Mouse (Mus musculus) neural tube, embryonic 14.5 days (tissue): ENCODE measurements around the gene Tcea2. TPM values are rescaled to one million over a fixed set of nuclear protein-coding genes. Genes with fewer than 3 reads are reported as not detected.
A peak's percentile ranks its signal among the peaks of the same experiment; 100 is the strongest.

ENCODE experiments used
- ATAC-seq: fragments of 200-750 bp; cut with Nextera tagmentation; 2 replicates; pipeline ENCODE4 v1.8.0; 2017; ENCODE audit warnings: low read depth, mild to moderate bottlenecking, moderate TSS enrichment, moderate library complexity
- H3K27ac ChIP-seq: fragments of 300-500 bp; sonication (generic); 2 replicates; pipeline ENCODE4 v1.5.1; 2014; ENCODE audit warnings: low read depth, mild to moderate bottlenecking, control low read depth, low read length, moderate library complexity, mixed read lengths
- H3K27me3 ChIP-seq: fragments of 300-500 bp; sonication (generic); 2 replicates; pipeline ENCODE4 v1.6.1; 2014; ENCODE audit warnings: low read length; ENCODE audit not compliant: control insufficient read depth, insufficient read depth
- H3K36me3 ChIP-seq: fragments of 300-500 bp; sonication (generic); 2 replicates; pipeline ENCODE4 v1.6.1; 2014; ENCODE audit warnings: low read length, mixed read lengths; ENCODE audit not compliant: control insufficient read depth, insufficient read depth
- H3K4me1 ChIP-seq: fragments of 300-500 bp; sonication (generic); 2 replicates; pipeline ENCODE4 v1.6.1; 2014; ENCODE audit warnings: low read length; ENCODE audit not compliant: control insufficient read depth, insufficient read depth
- H3K4me2 ChIP-seq: fragments of 300-500 bp; sonication (generic); 2 replicates; pipeline ENCODE4 v1.6.1; 2014; ENCODE audit warnings: mild to moderate bottlenecking, low read depth, low read length, control low read depth
- H3K4me3 ChIP-seq: fragments of 300-500 bp; sonication (generic); 2 replicates; pipeline ENCODE4 v1.5.1; 2014; ENCODE audit warnings: low read depth, low read length, control low read depth, mixed read lengths
- H3K9ac ChIP-seq: fragments of 300-500 bp; sonication (generic); replicated peaks from 2 replicates; pipeline ENCODE4 v1.6.1; 2014; ENCODE audit warnings: low read depth, mild to moderate bottlenecking, control low read depth, low read length, mixed read lengths
- H3K9me3 ChIP-seq: fragments of 300-500 bp; sonication (generic); 2 replicates; pipeline ENCODE4 v1.6.1; 2016; ENCODE audit warnings: low read length; ENCODE audit not compliant: control insufficient read depth
- WGBS: fragments of 180-500 bp; shearing (Covaris S2); extraction: QIAGEN DNeasy Blood & Tissue Kit; methylation state at CpG from one replicate; pipeline ENCODE4 v1.1.7; 2014; 5-methylcytosine and 5-hydroxymethylcytosine counted together
- polyA plus RNA-seq: library from polyadenylated mRNA; unstranded; fragments of >200 nt; fragmentation: Nextera tagmentation; extraction: Ambion mirVana; gene quantifications from 2 replicates; pipeline ENCODE4 v1.2.1, GENCODE M21; 2014

Gene Tcea2
- polyA plus RNA-seq, 1 experiment from 2014 or later = 54.8 TPM

DNA sequence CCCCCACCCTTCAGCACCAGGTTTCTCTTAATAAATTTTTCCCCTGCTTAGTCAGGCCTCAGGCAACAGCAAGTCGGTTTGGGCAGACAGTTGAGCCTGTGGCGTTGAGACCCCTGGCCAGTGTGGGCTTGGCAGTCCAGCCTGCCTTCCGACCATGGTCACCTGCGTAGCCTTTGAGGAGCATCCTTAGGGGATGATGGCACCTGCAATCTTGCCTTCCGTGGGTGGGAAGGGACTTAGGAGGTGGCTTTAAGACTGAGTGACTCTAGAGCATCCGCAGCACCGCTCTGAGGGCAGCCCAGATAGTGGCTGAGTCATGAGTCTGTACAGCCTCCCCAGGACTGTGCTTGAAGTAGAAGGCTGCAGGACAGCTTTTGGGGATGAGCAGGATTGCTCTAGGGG is 607 bp downstream of the Tcea2 start:
- peak overlapping the region; percentile 61 for H3K4me3 ChIP-seq
- peak overlapping the region; percentile 60; the same call in 1 of the 2 replicates for H3K27ac ChIP-seq
- H3K9me3 ChIP-seq = no peaks in the 10 kb centered on the region
- peaks cover 9% of the 10 kb centered on the region for H3K4me1 ChIP-seq
- peak; percentile 44 for ATAC-seq
- H3K9ac ChIP-seq = peak overlapping the region; percentile 84
- 22% methylated on average over 7 of the region's 7 CpGs for WGBS
- H3K4me2 ChIP-seq = peak overlapping the region; percentile 94
- H3K36me3 ChIP-seq = no peaks in the 10 kb centered on the region
- no peaks in the 10 kb centered on the region for H3K27me3 ChIP-seq

GRCm38 (mm10) chr2:181681978-181682377 is 1.9 kb downstream of the Tcea2 start:
- Histone ChIP-seq H3K36me3 (peaks cover 9% of the 10 kb centered on the region; the same call in 1 of the 2 replicates), H3K27ac (no peak overlapping the region), H3K9me3 (no peaks in the 10 kb centered on the region), H3K9ac (no peak overlapping the region), H3K4me3 (no peak overlapping the region), H3K4me2 (no peak overlapping the region), H3K27me3 (no peaks in the 10 kb centered on the region), H3K4me1 (peaks cover 9% of the 10 kb centered on the region)
- 89% methylated on average over 1 of the region's 1 CpGs for WGBS
- no peak for ATAC-seq

DNA sequence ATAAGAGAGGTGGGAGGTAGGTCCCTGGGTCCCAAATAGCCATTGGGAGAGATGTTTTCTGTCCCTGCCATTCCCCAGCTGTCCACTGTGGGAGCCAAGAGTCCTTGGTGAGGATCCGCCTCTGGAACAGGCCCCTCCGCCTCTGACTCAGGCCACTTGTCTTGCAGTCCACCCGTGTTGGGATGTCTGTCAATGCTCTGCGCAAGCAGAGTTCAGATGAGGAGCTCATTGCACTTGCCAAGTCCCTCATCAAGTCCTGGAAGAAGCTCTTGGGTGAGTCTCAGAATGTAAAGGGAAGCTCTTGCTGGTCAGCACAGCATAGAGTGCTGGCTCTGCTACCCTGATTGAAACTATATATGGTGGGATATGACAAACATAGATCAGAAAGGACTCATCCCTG is 3.3 kb downstream of the Tcea2 start:
- Histone ChIP-seq H3K9me3 (no peaks in the 10 kb centered on the region), H3K4me3 (no peak overlapping the region), H3K27me3 (no peaks in the 10 kb centered on the region), H3K36me3 (peaks cover 16% of the 10 kb centered on the region; the same call in 1 of the 2 replicates), H3K4me1 (peaks cover 9% of the 10 kb centered on the region), H3K4me2 (no peak overlapping the region), H3K9ac (no peak overlapping the region), H3K27ac (no peak overlapping the region)
- 80% methylated on average over 4 of the region's 4 CpGs for WGBS
- ATAC-seq = no peak

- Histone ChIP-seq H3K27ac (no peak overlapping the region), H3K27me3 (no peaks in the 10 kb centered on the region), H3K4me3 (no peak overlapping the region), H3K36me3 (peaks cover 27% of the 10 kb centered on the region; the same call in 1 of the 2 replicates), H3K9ac (no peak overlapping the region), H3K4me1 (peaks cover 5% of the 10 kb centered on the region), H3K4me2 (no peak overlapping the region), H3K9me3 (no peaks in the 10 kb centered on the region)
- no peak for ATAC-seq
- 97% methylated on average over 1 of the region's 1 CpGs for WGBS
Observed at GRCm38 (mm10) chr2:181684713-181685112, 4.6 kb downstream of the Tcea2 start.

- no peak overlapping the region for H3K9ac ChIP-seq
- H3K9me3 ChIP-seq = no peaks in the 10 kb centered on the region
- no peak overlapping the region for H3K4me3 ChIP-seq
- no peak overlapping the region for H3K4me2 ChIP-seq
- peaks cover 27% of the 10 kb centered on the region; the same call in 1 of the 2 replicates for H3K36me3 ChIP-seq
- 92% methylated on average over 4 of the region's 4 CpGs for WGBS
- H3K27me3 ChIP-seq = no peaks in the 10 kb centered on the region
- H3K27ac ChIP-seq = no peak overlapping the region
- peaks cover 4% of the 10 kb centered on the region for H3K4me1 ChIP-seq
- no peak for ATAC-seq
Observed at GRCm38 (mm10) chr2:181685686-181686085, 5.6 kb downstream of the Tcea2 start.

DNA sequence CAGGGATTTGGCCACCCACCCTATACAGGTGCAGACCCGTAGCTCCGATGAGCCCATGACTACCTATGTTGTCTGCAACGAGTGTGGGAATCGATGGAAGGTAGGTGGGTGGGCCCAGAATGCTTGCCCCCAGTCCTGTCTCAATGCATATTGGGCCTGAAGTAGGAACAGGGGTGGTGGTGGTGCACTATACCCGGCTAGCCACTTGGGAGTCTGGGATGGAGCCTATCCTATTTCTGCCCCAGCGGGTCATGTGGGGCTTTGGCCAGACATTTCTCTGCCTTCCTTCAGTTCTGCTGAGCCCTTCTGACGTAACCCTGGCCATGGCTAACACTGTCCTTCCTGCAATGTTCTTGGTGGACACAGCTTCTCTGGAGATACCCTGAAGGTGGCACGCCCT is 7.5 kb downstream of the Tcea2 start:
- H3K4me1 ChIP-seq = 0 out of 2 replicates have a peak, but pooled peaks cover 1% of the 10 kb centered on the region
- no peak overlapping the region for H3K4me2 ChIP-seq
- no peak overlapping the region for H3K4me3 ChIP-seq
- no peak for ATAC-seq
- H3K9me3 ChIP-seq = no peaks in the 10 kb centered on the region
- H3K27ac ChIP-seq = no peak overlapping the region
- H3K27me3 ChIP-seq = no peaks in the 10 kb centered on the region
- WGBS = 92% methylated on average over 8 of the region's 8 CpGs
- H3K9ac ChIP-seq = no peak overlapping the region
- H3K36me3 ChIP-seq = peaks cover 27% of the 10 kb centered on the region; the same call in 1 of the 2 replicates

DNA sequence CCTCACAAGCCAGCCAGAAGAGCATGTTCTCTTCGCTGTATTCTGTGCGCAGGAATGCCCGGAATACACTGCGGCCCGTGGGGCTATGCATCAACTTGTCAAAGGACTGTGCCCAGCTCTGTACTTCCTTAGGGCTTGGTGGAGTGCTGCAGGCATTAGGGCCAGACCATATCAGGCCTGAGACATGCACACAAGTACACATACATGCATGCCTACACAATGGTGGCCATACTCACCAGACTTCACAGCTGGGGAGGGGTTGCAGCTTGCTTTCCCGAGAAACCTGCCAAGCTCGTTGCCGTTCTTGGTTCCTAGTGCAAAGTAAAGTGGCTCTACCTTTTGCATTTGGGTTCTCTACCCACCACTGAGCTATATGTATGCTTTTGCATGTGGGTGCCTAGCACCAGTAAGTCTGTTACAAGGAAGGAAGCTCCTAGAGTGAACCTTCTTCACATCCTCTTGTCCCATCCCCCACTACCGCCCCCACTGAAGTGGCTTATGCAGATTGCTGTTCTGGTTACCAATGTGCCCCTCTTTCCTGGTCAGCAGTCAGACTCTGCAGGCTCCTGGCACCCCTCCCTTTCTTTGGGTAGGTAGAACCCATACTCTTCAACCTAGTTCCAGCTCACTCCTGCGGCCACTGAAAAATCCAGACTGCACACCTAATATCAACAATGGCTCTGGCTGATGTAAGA is 9.5 kb downstream of the Tcea2 start:
- Histone ChIP-seq H3K4me2 (no peak overlapping the region), H3K36me3 (peaks cover 27% of the 10 kb centered on the region; the same call in 1 of the 2 replicates), H3K27ac (no peak overlapping the region), H3K4me3 (no peak overlapping the region), H3K4me1 (peaks cover 9% of the 10 kb centered on the region; the same call in 1 of the 2 replicates), H3K9ac (no peak overlapping the region), H3K9me3 (no peaks in the 10 kb centered on the region), H3K27me3 (no peaks in the 10 kb centered on the region)
- WGBS = 93% methylated on average over 10 of the region's 10 CpGs
- no peak for ATAC-seq

DNA sequence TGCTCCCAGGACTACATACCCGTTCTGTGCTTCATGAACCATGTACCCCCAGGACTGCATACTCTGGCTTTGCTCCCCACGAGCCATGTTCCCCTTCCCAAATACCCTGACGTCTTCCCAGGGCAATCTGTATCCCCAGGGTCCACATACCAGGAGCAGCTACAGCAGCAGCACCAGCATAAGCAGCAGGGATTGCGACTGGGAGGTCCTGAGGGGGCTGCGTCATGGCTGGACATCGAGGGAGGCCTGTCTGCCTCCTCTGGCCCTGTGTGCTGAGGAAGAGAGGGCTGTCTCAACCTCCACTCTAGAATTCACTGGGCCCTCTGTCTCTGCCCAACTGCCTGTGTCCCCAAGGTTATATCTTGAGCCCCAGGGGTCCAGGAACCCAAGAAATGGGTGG is 11.0 kb downstream of the Tcea2 start:
- no peak overlapping the region for H3K9ac ChIP-seq
- peaks cover 24% of the 10 kb centered on the region; the same call in 1 of the 2 replicates for H3K36me3 ChIP-seq
- WGBS = 92% methylated on average over 6 of the region's 6 CpGs
- no peaks in the 10 kb centered on the region for H3K9me3 ChIP-seq
- no peak for ATAC-seq
- no peak overlapping the region for H3K4me3 ChIP-seq
- peaks cover 9% of the 10 kb centered on the region; the same call in 1 of the 2 replicates for H3K4me1 ChIP-seq
- H3K4me2 ChIP-seq = no peak overlapping the region
- H3K27ac ChIP-seq = no peak overlapping the region
- H3K27me3 ChIP-seq = no peaks in the 10 kb centered on the region

DNA sequence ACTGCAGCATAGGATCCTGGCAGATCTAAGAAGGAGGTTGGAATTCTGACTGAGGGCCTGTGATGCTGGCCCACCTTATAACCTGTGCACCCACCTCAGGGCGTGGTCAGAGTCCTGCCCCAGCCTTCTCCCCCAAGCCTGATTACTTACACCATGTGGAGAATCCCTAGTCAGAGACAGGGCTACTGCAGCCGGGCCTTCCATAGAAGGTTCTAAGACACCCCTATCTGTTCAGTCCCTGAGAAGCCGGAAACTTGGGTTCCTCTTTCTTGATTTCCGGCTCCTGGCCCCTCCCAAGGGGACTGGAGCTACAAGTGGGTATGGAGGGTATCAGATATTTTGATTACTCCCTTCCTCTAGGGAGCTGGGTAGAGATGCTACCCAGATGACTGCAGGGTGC is 11.5 kb downstream of the Tcea2 start:
- Histone ChIP-seq H3K4me3 (no peak overlapping the region), H3K27me3 (no peaks in the 10 kb centered on the region), H3K36me3 (peaks cover 21% of the 10 kb centered on the region; the same call in 1 of the 2 replicates), H3K27ac (no peak overlapping the region), H3K9ac (no peak overlapping the region), H3K4me1 (peaks cover 9% of the 10 kb centered on the region; the same call in 1 of the 2 replicates), H3K4me2 (no peak overlapping the region), H3K9me3 (no peaks in the 10 kb centered on the region)
- no peak for ATAC-seq
- WGBS = 88% methylated on average over 4 of the region's 4 CpGs
